Mouse (Mus musculus) T-cell, adult 2 months (primary cell): ENCODE measurements around the gene A630001G21Rik.
A peak's percentile ranks its signal among the peaks of the same experiment; 100 is the strongest.

Experiments used
- DNase-seq: peaks from one replicate; pipeline ENCODE4 v3.0.0; 2022; ENCODE audit warnings: low spot score

A630001G21Rik gene

DNA sequence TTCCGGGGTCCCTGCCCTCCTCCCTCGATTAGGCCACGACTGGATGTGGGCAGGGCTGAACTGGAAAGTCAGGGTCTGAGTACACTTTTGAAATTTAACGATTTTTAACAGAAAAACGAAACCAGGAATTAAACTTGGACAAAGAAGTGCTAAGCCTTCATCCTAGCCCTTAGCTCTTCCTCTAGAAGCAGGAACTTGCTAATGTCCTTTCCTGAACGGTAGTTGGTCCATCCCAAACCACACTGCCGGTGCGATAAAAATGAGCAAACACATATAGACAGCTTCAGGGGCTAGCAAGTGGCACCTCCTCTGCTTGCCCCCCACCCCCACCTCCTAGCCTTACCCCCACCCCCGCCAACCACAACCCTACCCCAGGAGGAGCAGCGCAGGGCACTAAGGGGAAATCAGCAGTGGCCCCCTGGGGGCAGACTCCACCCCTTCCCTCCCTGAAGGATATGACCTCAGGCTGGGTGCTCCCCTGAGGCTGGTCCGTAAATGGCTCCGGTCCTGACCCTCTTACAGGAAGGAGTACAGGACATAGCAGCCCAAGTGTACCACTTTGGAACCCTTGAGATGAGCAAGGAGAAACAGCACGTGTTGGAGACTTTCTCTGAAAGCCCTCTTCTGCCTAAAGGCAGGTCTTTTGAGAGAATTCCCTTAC, 42.9 kb downstream of the A630001G21Rik start:
- DNase-seq = peak; percentile 80

GRCm38 (mm10) chr1:85734511-85734910, 43.9 kb downstream of the A630001G21Rik start:
- DNase-seq = no peak

GRCm38 (mm10) chr1:85732581-85732980, 45.9 kb downstream of the A630001G21Rik start:
- DNase-seq = peak; percentile 78

- DNase-seq = no peak
Measured at GRCm38 (mm10) chr1:85730471-85730870, 48.0 kb downstream of the A630001G21Rik start.

GRCm38 (mm10) chr1:85720220-85720893, 58.1 kb downstream of the A630001G21Rik start:
- DNase-seq = peak; percentile 70

DNA sequence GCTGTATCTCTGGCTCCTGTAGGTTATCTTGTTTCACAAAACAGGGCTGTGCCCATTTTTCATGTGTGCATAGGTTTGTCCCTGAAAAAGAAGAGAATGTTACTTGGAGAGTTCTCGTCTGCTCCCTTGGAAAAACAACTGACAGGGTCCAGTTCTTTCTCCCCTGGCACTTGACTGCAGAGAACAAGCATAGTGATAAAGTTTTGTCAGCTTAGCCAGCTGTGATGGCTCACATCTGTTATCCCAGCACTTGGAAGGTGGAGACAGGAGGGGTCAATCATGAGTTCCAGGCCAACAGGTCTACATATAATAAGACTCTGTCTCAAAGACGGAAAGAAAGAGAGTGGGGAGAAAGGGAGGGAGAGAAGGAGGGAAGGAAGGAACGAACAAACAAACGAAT, 59.4 kb downstream of the A630001G21Rik start:
- DNase-seq = no peak

DNA sequence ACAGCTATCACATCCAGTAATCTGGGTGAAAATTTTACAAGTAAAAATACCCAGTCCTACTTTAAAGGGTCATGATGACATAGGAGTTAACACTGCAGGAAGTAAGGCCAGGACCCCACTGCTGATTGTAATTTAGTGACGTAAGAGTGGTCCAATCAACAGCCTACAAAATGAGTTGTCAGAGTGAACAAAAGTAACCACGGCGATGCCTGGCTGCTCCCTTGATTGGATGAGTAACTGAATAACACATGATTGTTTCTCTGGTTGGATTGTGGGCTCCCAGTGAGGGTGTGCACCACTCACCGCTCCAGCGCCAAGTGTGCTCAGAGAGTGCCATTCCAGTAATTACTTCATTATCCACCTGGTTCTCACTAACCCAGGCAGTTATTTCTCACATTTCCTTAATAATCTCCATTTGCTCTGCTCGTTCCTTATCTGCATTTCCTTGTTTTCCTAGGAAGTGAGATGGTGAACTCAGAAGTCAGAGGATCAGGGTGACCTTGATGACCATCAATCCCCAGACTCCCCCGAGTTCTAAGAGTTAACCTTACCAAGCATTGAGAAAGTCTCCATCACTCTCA, 61.9 kb downstream of the A630001G21Rik start:
- no peak for DNase-seq

GRCm38 (mm10) chr1:85714501-85714900, 63.9 kb downstream of the A630001G21Rik start:
- no peak for DNase-seq

DNA sequence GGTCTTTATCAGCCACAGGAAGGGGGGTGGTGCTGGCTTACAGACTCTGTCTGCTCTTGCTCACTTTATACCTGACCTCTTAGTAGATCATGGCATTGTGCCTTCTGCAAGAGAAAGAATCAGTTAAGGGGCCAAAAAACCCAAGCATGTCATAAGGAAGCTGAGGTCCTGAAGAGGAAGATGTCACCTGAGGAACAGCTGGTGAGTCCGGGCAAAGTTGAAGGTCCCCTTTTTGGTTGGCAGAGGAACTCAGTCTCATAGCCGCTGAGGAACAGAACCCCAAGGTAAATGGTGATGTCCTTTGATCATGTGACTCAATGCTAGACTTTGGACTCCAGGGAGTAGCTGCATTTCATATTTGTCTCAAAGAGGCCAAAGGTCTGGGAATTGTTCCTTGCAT, 71.7 kb downstream of the A630001G21Rik start:
- DNase-seq = no peak

- no peak for DNase-seq
Measured at GRCm38 (mm10) chr1:85705552-85705951, 72.9 kb downstream of the A630001G21Rik start.

DNA sequence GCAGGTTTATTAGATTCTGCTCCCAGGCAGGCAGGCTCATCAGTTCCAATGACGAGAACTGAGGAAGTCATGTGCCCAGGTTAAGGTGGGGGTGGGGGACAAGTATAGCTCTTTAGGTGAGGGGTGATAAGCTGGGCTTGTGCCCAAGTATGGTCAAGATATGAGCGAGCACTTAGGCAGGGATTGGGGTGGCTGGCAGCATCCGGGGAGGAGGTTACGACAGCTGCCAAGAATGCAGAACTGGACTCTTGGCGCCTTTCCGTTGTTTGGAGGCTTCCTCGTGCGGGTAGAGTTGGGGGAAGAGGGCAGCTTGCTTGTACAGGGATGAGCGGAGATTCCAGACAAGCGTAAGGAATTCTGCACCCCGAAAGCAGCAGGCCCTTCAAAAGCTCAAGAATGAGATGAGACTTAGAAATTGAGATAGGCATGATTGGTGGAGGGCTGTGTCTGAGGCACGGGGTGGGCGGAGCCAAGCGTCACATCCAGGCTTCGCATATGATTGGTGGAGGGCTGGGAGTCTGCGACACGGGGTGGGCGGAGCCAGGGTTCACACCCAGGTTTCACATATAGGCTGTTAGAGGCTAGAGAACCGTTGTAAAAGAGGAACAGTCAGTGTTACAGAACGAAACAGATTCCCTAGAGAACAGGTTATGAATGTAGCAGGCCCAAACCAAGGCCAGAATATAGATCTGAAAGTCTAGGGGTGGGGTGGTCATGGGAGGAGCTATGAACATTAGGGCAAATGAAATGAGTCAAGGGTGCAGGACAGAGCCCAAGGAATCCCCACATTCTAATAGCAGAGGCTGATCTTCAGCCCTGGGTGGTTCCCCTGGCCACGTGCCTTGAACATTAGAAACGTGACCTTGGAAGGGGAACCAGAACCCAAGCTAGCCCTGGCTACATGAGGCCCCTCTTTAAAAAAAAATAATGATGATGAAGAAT, 74.9 kb downstream of the A630001G21Rik start:
- peak; percentile 92 for DNase-seq

GRCm38 (mm10) chr1:85702531-85702930, 75.9 kb downstream of the A630001G21Rik start:
- no peak for DNase-seq

- DNase-seq = no peak
Measured at GRCm38 (mm10) chr1:85697721-85698493, 80.5 kb downstream of the A630001G21Rik start.

- no peak for DNase-seq
Measured at GRCm38 (mm10) chr1:85695646-85696045, 82.8 kb downstream of the A630001G21Rik start.

GRCm38 (mm10) chr1:85693280-85693679, 85.2 kb downstream of the A630001G21Rik start:
- DNase-seq = no peak

DNA sequence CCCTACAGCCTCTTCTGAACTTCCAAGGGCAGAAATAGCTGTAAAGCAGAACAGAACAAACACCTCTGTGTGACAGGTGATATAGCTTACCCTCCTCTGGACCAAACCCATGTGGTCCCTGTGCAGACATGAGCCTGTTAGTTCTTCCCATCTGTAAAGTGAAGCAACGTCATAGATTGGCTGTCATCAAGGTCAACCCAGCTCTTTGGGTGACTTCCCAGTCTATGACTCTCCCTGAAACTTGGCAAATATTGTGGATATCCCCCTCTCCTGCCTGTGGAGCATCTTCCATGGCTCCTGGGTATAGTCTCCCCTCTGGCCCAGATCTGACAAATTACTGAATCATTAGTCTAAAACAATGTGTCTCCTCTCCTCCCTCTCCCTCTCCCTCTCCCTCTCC, 86.2 kb downstream of the A630001G21Rik start:
- no peak for DNase-seq

DNA sequence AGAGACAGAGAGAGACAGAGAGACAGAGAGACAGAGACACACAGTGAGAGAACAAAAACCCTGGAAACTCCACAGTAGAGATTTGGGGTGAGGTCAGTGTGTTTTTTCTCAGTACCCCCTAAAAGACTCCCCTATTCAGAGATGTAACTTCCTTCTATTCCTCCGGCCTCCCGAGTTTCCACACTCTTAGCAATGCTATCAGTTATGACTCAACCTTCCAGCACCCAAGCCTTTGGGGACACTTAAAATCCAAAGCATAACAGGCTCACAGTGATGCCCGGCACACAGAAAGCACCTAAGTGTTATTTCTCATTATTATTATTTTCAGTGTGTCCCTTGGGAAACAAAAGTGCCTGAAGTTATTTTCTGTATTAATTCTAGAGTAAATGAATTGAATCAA, 87.9 kb downstream of the A630001G21Rik start:
- DNase-seq = no peak

- DNase-seq = peak; percentile 88
Measured at GRCm38 (mm10) chr1:85687346-85687745, 91.1 kb downstream of the A630001G21Rik start.

- peak; percentile 62 for DNase-seq
Measured at GRCm38 (mm10) chr1:85686666-85687065, 91.8 kb downstream of the A630001G21Rik start.

- peak; percentile 67 for DNase-seq
Measured at GRCm38 (mm10) chr1:85680226-85680625, 98.2 kb downstream of the A630001G21Rik start.
